Mouse (Mus musculus): ENCODE data around the gene Zcchc7. TPM values are rescaled to one million over a fixed set of nuclear protein-coding genes. Genes with fewer than 3 reads are reported as not detected.

Zcchc7 gene
- total RNA-seq, 2 experiments from 2014 or later: 18.2 to 27.4 TPM

DNA sequence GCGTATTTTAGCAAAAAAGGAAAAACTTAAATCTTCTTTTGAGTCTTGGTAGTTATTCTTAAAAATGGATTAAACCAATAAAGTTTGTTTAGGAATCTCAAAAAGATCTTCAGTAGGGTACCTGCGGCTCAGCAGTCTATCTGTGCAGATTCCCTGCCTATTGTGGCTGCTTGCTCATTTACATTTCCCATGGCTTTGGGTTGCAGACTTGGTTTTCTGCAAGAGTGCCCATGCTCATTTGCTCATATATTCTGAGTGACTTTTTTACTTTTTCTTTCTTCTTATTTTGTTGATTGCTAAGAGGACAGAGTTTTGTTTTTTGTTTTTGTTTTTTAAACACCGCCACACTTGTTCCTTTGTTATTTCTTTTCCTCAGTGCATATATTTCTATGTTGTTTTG, 19.2 kb downstream of the Zcchc7 start:
- DNase-seq: no peak

DNA sequence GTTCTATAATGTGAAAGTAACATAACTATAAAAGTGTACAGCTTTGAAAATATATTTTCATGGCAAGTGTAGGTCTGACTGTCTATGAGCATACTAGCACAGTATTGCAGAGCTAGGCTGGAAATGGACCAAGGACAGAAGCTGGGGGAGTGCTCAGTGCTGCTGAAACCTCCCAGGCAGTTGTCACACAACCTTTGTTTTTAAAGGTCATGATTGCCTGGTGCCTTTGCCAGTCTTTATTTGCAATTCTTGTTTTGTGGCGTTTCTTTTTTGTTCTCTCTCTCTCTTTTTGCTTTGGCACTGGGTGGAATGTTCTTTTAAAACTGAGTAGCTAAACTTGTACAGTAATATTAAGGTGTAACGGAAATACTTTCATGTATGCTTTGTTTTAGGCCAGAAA, 21.0 kb downstream of the Zcchc7 start:
- peak; percentile 20 for DNase-seq

DNA sequence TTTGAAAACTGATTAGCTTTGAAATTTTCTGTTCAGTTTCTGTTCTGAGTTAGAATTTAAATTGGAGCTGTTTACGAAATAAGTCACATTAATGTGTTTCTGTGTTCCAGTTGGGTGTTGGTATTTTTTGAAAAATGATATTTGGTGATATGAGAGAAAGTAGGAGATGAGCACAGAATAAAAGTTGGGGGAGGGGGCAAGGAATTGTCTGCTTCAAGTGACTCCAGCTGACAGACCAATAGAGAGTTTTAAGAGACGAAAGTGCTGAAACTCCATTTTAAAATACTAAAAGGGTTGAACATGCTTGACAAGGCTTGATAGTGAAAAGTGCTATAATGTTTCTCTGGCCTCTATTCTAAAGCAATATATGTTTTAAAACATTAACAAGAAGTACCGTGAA, 21.4 kb downstream of the Zcchc7 start:
- DNase-seq: no peak

DNA sequence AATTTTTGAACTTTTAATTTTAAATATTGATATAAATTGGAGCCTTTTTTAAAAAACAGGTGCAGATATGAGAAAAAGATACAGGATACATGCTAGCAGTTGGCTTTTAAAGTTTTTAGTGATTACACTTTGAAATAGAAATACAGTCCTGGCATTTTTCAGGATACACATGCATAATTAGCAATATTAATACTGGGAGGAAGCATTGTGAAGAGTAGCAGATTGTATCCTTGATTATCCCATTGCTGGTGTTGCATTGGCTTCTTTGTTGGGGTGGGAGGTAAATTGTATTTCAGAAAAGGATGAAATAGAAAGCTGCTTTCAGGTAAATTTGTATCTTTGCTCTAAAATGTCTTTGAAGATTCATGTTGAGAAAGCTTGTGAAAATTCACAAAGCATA, 22.0 kb downstream of the Zcchc7 start:
- no peak for DNase-seq

DNA sequence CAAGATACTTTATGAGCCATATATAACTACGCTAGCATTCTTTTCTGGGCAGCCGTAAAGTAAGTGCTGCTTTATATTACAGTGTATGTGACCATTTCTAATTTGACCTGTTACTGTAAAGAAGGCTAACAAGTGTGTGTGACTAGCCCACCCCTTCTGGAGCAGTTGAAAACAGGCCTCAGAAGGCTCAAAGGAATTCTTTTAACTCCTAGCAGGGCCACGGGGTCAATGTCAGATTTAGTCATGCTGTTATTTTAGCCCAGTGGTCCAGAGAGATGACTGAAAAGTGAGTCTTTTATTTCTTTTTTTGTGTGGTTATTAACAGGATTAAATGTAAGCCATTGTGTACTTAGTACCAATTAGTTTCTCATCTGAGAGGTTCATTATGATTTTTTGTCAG, 22.6 kb downstream of the Zcchc7 start:
- DNase-seq: no peak

DNA sequence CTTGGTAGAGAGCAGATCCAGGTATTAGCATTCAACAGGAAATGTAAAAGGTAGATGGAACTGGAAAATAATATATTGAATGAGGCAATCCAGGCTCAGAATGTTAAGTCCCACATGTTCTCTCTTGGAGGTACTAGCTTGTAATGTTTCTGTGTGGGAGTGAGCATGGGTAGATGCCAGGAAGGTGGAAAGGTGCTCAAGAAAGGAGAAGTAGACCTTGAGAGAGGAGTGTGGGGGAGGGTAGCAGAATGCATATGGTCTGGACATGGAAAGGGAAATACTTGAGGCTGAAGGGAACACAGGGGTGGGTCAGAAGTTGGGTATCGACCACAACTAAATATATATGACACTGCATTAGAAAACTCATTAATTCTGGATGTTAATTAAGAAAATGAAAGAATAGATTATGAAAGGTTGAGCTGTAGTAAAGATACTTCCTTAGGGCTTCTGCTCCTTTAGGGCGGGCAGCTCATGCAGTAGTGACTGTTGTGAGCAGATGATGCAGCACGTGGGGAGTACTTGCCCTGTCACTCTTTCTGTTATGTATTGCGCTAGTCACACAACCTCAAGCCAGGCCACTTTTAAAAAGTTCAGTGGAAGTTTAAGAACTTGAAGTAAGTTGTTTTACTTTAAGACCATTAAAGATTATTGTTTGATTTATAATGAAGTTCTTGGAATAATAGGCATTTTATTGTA, 24.9 kb downstream of the Zcchc7 start:
- no peak for DNase-seq

DNA sequence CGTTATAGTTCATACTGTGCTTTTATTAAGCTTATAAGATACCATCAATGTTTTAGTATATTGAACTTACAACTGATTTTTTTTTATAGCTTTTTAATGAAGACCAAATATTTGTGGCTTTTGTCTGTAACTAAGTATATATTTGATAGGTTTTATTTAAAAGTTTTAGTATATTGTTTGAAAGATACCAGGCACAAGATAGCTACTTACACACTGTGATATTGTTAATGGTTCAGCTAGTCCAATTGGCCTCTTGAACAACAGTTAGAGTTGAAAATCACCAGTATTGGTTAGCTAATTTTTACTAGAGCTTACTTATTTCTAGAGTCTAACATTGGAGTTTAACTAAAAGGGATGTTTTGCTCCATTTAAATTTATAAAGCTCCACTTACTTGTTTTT, 25.8 kb downstream of the Zcchc7 start:
- no peak for DNase-seq

DNA sequence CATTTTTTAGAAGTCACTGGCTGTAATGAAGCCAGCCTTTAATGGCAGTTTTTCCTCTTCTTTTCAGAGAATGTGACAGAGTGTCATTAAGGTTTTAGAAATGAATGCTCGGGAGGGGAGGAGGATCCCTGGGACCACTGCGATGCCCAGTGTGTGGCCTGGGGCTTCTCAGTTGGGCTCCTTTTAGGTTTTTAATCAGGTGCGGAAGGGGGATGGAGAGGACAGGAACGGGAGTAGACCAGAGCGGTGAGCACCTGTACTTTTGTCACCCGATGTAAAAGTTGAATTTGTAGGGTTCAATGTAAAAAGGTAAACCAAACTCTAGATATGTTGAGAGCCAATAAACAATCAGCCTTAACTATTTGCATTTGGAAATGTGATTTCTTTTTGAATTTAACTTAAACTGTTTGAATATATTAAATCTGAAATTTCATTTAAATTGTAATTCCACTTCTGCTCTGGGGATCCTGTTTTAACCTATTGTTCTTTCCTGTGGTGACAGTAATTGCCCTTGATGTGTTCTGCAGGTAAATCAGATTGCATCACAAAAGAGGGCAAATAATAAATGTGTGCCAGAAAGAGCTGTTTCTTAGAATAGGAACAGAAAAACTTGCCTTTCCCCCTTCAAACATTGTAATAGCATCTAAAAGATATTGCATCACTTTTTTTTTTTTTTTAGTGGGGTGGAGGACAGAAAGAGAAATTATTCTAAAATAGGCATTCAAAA, 28.1 kb downstream of the Zcchc7 start:
- no peak for DNase-seq

DNA sequence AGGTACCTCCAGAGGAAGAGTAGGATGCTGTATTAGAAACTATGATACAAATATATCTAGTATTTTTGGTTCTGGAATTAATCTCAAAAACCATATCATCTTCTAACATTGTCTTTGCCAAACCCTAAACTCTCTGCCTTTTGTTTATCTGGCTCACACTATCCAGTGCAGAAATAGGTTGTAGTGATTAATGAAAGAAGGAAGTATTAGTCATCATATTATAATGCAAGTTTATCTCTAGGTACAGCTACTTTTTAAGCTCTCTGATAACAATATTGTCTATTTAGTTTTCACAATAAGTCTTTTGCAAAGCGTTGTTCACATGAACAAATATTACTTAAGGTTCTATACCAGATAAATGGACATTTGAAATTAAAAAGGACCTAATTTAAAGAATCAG, 57.2 kb downstream of the Zcchc7 start:
- no peak for DNase-seq

DNA sequence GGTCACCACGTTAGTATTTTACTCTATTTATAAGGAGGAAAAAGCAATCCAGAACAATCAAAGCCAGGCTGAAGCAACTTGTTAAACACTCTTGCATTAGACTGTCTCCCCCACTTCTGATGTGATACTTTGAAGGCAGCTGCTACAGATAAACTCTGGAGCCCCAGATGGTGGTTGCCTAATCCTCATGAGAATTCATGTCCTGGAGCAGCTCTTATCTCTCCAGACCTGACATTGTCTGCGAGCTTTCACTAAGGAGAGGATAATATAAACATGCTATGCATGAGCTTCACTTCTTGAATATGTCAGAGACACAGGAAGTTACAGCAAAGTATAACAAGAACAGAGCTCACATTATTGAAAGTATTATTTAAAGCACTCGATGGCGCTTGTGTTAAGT, 58.1 kb downstream of the Zcchc7 start:
- DNase-seq: no peak

DNA sequence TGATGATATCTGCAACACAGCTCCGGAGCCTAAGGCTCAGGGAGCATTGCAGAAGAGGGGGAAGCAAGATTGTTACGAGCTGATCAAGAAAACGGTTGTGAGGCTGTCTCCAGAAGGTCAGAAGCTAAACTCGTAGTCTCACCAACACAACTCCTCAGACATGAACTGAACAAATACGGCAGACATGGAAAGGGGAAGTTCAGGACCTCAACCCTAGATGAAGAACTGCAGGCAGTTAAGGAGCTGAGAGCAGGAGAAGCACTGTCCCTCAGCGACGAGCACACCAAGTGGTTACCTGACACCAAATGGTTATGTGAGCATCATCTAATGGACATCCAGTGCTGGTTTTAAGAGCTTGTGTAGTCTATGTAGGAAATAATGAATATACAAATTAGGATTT, 60.9 kb downstream of the Zcchc7 start:
- DNase-seq: no peak

DNA sequence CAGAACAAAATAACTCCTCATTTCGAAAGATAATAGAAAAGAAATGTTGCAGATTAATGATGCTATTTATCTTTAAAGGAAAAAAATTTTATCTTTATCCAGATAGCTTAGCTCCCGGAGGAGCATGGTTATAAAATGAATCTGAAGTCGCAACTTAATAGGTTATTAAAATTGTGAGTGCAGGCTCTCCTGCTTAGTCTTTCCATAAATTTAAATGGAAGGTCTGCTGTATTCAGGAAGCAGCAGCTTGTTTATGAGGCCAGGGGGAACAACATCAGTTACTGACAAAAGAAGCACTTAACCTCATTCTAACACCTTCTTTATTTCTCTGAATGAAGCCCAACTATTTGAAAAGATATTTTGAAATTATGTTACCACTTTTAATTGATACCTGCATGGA, 74.9 kb downstream of the Zcchc7 start:
- DNase-seq: no peak

DNA sequence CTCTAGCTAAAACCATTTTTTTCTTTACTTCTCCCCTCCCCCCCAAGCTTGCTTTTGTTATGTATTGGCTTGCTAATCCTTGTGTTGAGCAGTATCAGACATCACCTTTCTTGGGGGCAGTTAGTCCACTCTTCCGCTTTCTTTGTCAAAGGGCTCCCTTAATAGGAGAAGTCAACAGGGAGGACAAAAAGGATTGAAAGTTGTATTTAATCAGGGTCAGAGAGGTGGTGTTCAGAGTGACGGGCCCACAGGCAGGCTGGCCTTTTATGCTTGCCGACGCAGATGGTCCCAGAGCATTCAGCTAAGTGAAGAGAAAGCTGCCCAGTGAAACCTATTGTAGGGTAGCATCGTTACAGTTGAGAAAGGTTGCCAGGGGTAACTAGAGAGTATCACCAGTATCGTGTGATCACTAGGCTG, 96.2 kb downstream of the Zcchc7 start:
- no peak for DNase-seq

DNA sequence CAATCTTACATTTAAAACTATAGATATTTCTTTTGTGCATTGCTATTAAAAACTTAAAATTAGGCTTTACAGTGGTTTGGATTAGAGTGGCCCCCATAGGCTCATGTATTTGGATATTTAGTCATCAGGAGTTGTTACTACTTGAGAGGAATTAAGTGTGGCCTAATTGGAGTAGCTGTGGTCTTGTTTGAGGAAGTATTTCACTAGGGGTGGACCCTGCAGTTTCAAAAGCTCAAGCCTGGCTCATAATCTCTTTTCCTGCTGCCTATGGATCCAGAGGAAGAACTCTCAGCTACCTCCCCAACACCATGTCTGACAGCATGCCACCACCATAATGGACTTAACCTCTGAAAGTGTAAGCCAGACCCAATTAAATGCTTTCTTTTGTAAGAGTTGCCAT, 115.9 kb downstream of the Zcchc7 start:
- DNase-seq: no peak

DNA sequence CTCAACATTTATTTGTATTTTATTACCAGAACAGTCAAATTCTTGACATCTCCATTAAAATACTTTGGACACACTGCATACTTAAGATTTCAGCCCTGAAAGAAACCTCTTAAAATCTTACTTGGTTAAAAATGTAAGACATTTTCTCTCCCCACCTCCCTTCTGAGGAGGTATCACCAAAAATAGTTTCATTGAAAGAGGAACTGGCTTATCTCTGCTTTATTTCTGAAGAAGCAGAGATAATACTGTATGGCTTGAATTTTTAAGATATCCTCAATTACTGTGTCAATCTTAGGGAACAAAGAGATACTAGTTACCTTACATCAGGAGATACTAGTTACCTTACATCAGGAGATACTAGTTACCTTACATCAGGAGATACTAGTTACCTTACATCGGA, 116.4 kb downstream of the Zcchc7 start:
- no peak for DNase-seq

DNA sequence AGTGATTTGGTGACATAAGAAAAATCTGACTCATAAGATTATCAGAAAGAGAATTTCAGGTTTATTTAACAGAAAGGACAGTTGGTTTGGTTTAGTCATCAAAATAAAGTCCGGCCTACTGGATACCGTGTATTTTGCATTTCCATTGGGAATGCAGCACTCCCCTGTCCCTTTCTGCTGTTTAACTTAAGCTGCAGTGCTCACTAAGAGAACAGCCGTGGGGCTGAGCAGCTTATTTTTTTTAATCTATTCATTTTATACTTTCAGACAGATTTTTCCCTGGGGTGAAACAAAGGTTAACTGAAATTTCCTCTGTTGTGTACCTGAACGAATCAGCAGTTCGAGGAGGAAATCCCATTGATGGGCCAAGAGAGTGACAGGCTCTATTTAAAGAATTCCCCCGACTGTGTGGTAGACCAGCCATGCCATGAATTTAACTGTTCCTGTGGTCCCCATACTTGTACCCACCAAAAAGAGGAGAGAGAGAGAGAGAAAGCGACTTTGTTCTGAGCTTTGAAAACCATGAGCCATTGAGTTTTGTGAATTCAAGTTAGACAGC, 124.5 kb downstream of the Zcchc7 start:
- no peak for DNase-seq

DNA sequence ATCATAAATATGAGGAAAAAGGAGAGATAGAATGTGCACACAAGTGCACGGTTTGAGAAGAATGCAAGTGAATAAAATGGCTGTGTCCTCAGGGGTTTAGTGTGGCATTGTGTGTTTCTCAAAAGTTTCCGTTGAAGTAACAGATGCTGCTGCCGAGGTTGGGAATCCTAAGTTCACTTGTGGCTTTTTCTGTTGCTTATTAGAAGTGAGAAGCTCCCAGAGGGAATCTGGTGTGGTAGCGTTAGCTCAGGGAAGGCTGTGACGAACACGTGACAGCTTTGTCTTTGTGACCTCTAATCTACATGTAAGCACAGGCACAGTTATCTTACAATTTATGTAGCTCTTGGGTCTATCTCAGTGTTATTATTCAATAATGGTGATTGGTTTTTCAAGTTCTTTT, 130.5 kb downstream of the Zcchc7 start:
- no peak for DNase-seq

DNA sequence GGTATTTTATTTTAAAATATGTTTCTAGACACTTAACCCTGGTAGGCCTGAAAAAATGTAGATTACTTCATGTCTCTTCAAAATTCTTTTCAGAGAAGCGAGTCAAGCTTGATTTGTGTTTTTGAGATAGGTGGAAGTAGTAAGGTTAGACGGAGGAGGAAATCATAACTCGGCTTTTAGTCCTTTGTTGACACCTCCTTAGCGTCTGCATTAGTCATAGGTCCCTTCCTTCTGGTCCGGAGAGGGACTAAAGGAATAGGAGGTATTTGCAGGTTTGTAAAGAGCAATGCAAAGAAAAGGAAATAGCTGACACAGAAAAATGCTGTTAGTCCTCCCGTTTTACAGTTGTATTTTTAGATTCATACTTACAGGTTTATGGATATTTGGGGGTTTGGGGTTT, 135.7 kb downstream of the Zcchc7 start:
- no peak for DNase-seq

DNA sequence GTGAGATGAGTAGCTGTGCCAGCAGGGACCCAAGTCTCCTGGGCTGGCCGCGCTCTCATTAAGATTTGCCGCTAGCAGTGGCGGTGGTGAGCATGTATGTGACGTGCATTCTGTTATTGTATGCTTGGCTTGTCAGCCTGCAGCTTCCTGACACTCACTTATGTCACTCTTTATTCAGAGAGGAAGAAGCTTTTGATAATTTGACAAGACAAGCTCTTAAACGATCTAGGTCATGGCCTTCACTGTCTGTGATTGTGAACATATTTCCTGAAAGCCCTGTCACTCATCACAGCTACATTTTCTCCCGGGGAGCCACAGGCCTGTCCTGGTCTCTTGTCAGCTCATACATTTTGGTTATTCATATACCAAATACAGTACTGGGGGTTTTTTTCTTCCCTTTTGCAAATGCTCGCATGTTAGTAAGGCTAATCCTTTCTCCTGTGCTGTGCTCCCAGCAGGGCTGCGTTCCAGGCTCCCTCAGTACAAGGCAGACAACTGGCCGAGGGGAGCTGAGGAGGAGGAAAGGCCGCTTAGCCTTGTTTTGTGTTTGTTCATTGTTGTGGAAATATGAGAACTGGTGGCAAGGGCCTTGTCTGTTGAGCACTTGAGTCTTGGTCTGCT, 150.1 kb downstream of the Zcchc7 start:
- no peak for DNase-seq

DNA sequence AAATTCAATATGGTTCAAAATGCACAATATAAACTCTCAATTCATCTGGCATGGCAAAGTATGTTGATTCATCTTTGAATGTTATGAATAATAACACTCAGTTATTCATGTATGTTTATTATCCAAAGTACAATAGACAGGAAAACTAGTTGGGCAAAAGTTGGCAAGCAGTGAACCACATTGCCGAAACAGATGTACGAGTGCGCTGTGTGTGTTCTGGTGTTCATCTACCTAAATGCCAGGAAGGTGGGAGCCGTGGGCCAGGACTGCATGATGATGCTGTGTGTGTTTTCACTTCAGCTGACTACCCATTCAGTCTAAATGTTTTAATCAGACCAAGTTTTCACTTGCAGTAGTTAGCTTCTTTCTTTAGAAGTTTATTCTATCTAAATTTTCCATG, 150.7 kb downstream of the Zcchc7 start:
- no peak for DNase-seq

DNA sequence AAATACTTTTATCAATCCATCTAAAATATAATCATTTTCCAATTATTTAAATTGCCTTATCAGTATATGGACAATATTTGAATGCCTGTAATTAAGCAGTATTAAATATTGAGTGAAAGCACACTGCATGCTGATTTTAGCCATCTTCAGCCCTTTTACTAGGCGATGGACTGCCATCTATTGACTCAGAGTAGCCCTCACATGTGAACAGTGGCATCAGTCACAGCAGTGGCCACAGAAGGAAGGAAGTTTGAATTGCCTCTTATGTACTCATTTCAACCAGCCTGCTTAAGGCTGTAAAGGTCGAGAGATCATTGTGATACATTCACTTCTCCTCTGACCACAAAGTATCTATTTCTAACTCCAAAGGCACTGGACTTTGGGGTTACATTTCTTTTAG, 154.4 kb downstream of the Zcchc7 start:
- no peak for DNase-seq

DNA sequence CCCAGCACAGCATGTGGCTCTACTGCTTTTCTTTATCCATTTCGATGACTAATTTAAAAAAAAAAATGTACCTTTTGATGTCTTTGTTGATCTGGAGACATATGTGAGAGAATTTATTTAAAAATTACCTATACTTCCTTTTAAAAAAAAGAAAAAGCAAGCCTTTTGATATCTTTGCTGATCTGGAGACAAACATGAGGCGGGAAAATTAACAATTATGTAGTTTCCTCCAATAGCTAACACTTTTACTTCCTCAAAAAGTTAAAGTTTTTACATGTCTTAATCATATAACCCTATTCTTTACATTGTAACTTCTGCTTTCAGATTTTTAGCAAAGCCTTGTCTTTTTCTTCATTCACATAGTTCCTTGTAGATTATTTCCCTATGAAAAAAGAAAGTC, 155.2 kb downstream of the Zcchc7 start:
- DNase-seq: no peak

DNA sequence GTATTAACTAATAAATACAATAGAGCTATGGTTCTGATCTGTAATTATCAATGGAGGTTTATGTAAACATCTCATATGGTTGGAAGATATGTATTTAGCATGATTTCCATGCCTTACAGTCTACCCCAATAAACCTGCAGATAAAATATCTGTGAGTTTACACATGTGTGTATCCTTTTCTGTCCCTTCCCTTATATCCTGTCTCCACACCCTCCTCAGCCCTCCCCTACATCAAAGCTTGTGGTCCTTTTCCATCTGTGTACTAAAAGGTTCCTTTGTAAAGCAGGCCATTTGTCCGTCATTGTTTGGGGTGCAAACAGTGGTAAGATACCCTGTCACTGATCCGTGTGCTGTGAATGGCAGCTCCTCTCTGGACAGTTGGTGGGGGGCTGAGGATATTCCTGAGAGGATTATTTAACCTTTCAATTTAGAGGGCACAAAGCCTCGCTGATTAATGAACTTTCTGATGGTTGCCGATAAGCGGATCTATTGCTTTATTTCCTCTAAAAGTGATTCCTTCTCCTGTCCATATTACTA, 161.7 kb downstream of the Zcchc7 start:
- DNase-seq: no peak
